Mouse (Mus musculus) neural tube, postnatal 0 days (tissue): ENCODE measurements around the gene Nhlrc3. TPM values are rescaled to one million over a fixed set of nuclear protein-coding genes. Genes with fewer than 3 reads are reported as not detected.

Source experiments
- polyA plus RNA-seq: library from polyadenylated mRNA; unstranded; fragments of >200 nt; fragmentation: Nextera tagmentation; extraction: Ambion mirVana; gene quantifications from 2 replicates; pipeline ENCODE4 v1.2.1, GENCODE M21; 2015

Nhlrc3 gene
- 5.7 and 6.9 TPM in 2 replicates for polyA plus RNA-seq

DNA sequence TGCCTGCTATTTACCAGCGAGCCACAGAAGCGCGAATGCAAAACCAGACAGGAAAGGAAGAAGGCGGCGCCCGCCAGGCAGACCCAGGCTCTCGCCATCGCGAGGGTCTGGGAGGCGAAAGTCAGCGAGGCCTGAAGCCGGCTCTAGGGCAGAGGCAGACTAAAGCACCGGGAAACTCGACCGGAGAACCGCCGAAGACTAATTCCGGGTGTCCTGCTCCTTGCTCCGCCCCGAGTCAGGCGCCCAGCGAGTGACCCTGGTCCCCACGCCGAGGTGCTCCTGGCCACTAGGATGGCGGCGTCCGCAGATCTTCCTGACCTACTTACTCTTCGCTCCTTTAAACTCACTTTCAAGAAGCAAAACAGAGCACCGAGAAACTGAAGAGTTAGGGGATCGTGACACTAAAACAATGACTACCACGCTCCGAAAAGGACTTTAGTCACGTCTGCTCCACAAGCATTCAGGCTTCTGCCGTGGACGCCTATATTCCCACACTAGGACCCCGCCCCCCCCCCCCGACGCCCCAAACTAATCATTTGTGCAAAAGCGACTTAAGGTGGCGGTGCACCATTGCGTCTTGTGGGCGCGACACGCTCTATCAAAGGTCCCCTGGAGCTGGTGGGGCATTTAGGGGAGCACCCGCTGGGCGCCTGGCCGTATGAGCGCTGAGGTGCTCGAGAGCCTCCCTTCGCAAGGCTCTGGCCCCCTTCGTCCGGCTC, at the start of gene Nhlrc3, which contains the start of gene Proser1:
Gene Nhlrc3 (minus strand): TSS at position 287 of the 719 bp plus-strand sequence.
Gene Proser1 (plus strand): TSS at position 621 of the 719 bp plus-strand sequence.

GRCm38 (mm10) chr3:53488353-53488752, 25.2 kb upstream of the Nhlrc3 start, which contains the start of gene Stoml3:
Stoml3 (plus strand) TSS chr3:53488653.

Other genes starting within 250 kb of the Nhlrc3 start
- gene Proser1, start 334 bp upstream of the Nhlrc3 start, polyA plus RNA-seq = 13.0 and 13.1 TPM in 2 replicates
- 0.41 and 0.62 TPM in 2 replicates for gene Stoml3, start 25.3 kb upstream of the Nhlrc3 start, polyA plus RNA-seq
- gene Frem2, start 194.0 kb upstream of the Nhlrc3 start, polyA plus RNA-seq = 1.1 and 1.2 TPM in 2 replicates